Mouse (Mus musculus) hindbrain, embryonic 10.5 days (tissue): ENCODE results near the gene Ren1. TPM values are rescaled to one million over a fixed set of nuclear protein-coding genes. Genes with fewer than 3 reads are reported as not detected.

Experiments
- DNase-seq: peaks from one replicate; pipeline ENCODE4 v3.0.0-alpha.2; 2017; ENCODE audit warnings: low spot score
- H3K27ac ChIP-seq: fragments of 300-500 bp; sonication (generic); 2 replicates; pipeline ENCODE4 v1.5.1; 2016; ENCODE audit warnings: mild to moderate bottlenecking, moderate library complexity
- H3K27me3 ChIP-seq: fragments of 300-500 bp; sonication (generic); 2 replicates; pipeline ENCODE4 v1.6.1; 2016; ENCODE audit warnings: mild to moderate bottlenecking; ENCODE audit not compliant: poor library complexity, insufficient read depth, severe bottlenecking
- H3K36me3 ChIP-seq: fragments of 300-500 bp; sonication (generic); 2 replicates; pipeline ENCODE4 v1.6.1; 2016; ENCODE audit warnings: mild to moderate bottlenecking, moderate library complexity
- H3K4me1 ChIP-seq: fragments of 300-500 bp; sonication (generic); replicated peaks from 2 replicates; pipeline ENCODE4 v1.6.1; 2016; ENCODE audit warnings: mild to moderate bottlenecking
- H3K4me3 ChIP-seq: fragments of 300-500 bp; sonication (generic); 2 replicates; pipeline ENCODE4 v1.5.1; 2016; ENCODE audit warnings: mild to moderate bottlenecking, moderate library complexity
- H3K9me3 ChIP-seq: fragments of 300-500 bp; sonication (generic); 2 replicates; pipeline ENCODE4 v1.6.1; 2016; ENCODE audit warnings: mild to moderate bottlenecking, moderate library complexity
- WGBS: fragments of 180-500 bp; shearing (Covaris S2); methylation state at CpG from one replicate; pipeline ENCODE4 v1.1.7; 2016; 5-methylcytosine and 5-hydroxymethylcytosine counted together
- polyA plus RNA-seq: library from polyadenylated mRNA; unstranded; fragments of >200 nt; fragmentation: Nextera tagmentation; extraction: Ambion mirVana; gene quantifications from 2 replicates; pipeline ENCODE4 v1.2.1, GENCODE M21; 2016

Gene Ren1
- polyA plus RNA-seq, 1 experiment from 2014 or later = 0.37 TPM

GRCm38 (mm10) chr1:133367606-133368488 is 17.5 kb downstream of the Ren1 start:
- peak overlapping the region; percentile 7 for H3K4me3 ChIP-seq
- WGBS = 11% methylated on average over 11 of the region's 11 CpGs
- peaks cover 66% of the 10 kb centered on the region for H3K4me1 ChIP-seq
- peaks cover 44% of the 10 kb centered on the region for H3K27me3 ChIP-seq
- DNase-seq = peak; percentile 43
- H3K9me3 ChIP-seq = no peaks in the 10 kb centered on the region
- no peaks in the 10 kb centered on the region for H3K36me3 ChIP-seq
- peak overlapping the region; percentile 54 for H3K27ac ChIP-seq

- no peaks in the 10 kb centered on the region for H3K9me3 ChIP-seq
- WGBS = 53% methylated on average over 10 of the region's 10 CpGs
- H3K4me1 ChIP-seq = peaks cover 62% of the 10 kb centered on the region
- H3K4me3 ChIP-seq = no peak overlapping the region
- H3K27me3 ChIP-seq = peaks cover 38% of the 10 kb centered on the region
- peak overlapping the region; percentile 54; the same call in 1 of the 2 replicates for H3K27ac ChIP-seq
- no peak for DNase-seq
- H3K36me3 ChIP-seq = no peaks in the 10 kb centered on the region
Measured at GRCm38 (mm10) chr1:133368644-133369043, 18.3 kb downstream of the Ren1 start.

GRCm38 (mm10) chr1:133370352-133370751 is 20.0 kb downstream of the Ren1 start:
- Histone ChIP-seq H3K36me3 (no peaks in the 10 kb centered on the region), H3K27me3 (peaks cover 21% of the 10 kb centered on the region), H3K9me3 (no peaks in the 10 kb centered on the region), H3K4me1 (peaks cover 47% of the 10 kb centered on the region), H3K27ac (no peak overlapping the region), H3K4me3 (no peak overlapping the region)
- no peak for DNase-seq
- 84% methylated on average over 4 of the region's 4 CpGs for WGBS

- Histone ChIP-seq H3K4me3 (no peak overlapping the region), H3K27ac (no peak overlapping the region), H3K9me3 (no peaks in the 10 kb centered on the region), H3K27me3 (peaks cover 10% of the 10 kb centered on the region), H3K36me3 (no peaks in the 10 kb centered on the region), H3K4me1 (peaks cover 56% of the 10 kb centered on the region)
- WGBS = 84% methylated on average over 6 of the region's 6 CpGs
- no peak for DNase-seq
Measured at GRCm38 (mm10) chr1:133371431-133371830, 21.1 kb downstream of the Ren1 start.

GRCm38 (mm10) chr1:133372113-133372512 is 21.8 kb downstream of the Ren1 start:
- peak overlapping the region; percentile 64 for H3K27ac ChIP-seq
- WGBS = 73% methylated on average over 8 of the region's 8 CpGs
- peaks cover 55% of the 10 kb centered on the region for H3K4me1 ChIP-seq

GRCm38 (mm10) chr1:133375696-133376346 is 25.5 kb downstream of the Ren1 start:
- Histone ChIP-seq H3K4me3 (no peak overlapping the region), H3K27me3 (no peaks in the 10 kb centered on the region), H3K36me3 (no peaks in the 10 kb centered on the region), H3K9me3 (0 out of 2 replicates have a peak, but pooled peaks cover 3% of the 10 kb centered on the region), H3K27ac (peak overlapping the region; percentile 45), H3K4me1 (peaks cover 51% of the 10 kb centered on the region)
- WGBS = 71% methylated on average over 10 of the region's 10 CpGs
- no peak for DNase-seq

More at GRCm38 (mm10) chr1:133372113-133372512, 21.8 kb downstream of the Ren1 start:
- DNase-seq = no peak
- Histone ChIP-seq H3K4me3 (no peak overlapping the region), H3K36me3 (no peaks in the 10 kb centered on the region), H3K9me3 (0 out of 2 replicates have a peak, but pooled peaks cover under 1% of the 10 kb centered on the region), H3K27me3 (peaks cover 5% of the 10 kb centered on the region; the same call in 1 of the 2 replicates)

GRCm38 (mm10) chr1:133377547-133377946 is 27.2 kb downstream of the Ren1 start:
- peaks cover 43% of the 10 kb centered on the region for H3K4me1 ChIP-seq
- peaks cover 8% of the 10 kb centered on the region; the same call in 1 of the 2 replicates for H3K36me3 ChIP-seq
- DNase-seq = no peak
- H3K27ac ChIP-seq = no peak overlapping the region
- no peaks in the 10 kb centered on the region for H3K27me3 ChIP-seq
- 0 out of 2 replicates have a peak, but pooled peaks cover 3% of the 10 kb centered on the region for H3K9me3 ChIP-seq
- 92% methylated on average over 5 of the region's 5 CpGs for WGBS
- no peak overlapping the region for H3K4me3 ChIP-seq

- Histone ChIP-seq H3K4me1 (peaks cover 49% of the 10 kb centered on the region), H3K4me3 (no peak overlapping the region), H3K27me3 (no peaks in the 10 kb centered on the region), H3K36me3 (peaks cover 26% of the 10 kb centered on the region), H3K27ac (peak overlapping the region; percentile 24), H3K9me3 (0 out of 2 replicates have a peak, but pooled peaks cover 3% of the 10 kb centered on the region)
- no peak for DNase-seq
- WGBS = 58% methylated on average over 10 of the region's 10 CpGs
Measured at GRCm38 (mm10) chr1:133379254-133379985, 29.1 kb downstream of the Ren1 start.

GRCm38 (mm10) chr1:133379986-133380320 is 29.6 kb downstream of the Ren1 start:
- Histone ChIP-seq H3K4me1 (peaks cover 49% of the 10 kb centered on the region), H3K36me3 (peaks cover 32% of the 10 kb centered on the region), H3K4me3 (no peak overlapping the region), H3K9me3 (0 out of 2 replicates have a peak, but pooled peaks cover 3% of the 10 kb centered on the region), H3K27ac (peak overlapping the region; percentile 24; the same call in 1 of the 2 replicates), H3K27me3 (no peaks in the 10 kb centered on the region)
- no peak for DNase-seq
- WGBS = 72% methylated on average over 3 of the region's 3 CpGs

- H3K36me3 ChIP-seq = peaks cover 37% of the 10 kb centered on the region
- no peak overlapping the region for H3K4me3 ChIP-seq
- 0 out of 2 replicates have a peak, but pooled peaks cover 3% of the 10 kb centered on the region for H3K9me3 ChIP-seq
- peaks cover 53% of the 10 kb centered on the region for H3K4me1 ChIP-seq
- WGBS = 77% methylated on average over 14 of the region's 14 CpGs
- H3K27ac ChIP-seq = no peak overlapping the region
- DNase-seq = peak; percentile 33
- no peaks in the 10 kb centered on the region for H3K27me3 ChIP-seq
Measured at GRCm38 (mm10) chr1:133380347-133381065, 30.2 kb downstream of the Ren1 start.

- Histone ChIP-seq H3K36me3 (peaks cover 52% of the 10 kb centered on the region), H3K27me3 (no peaks in the 10 kb centered on the region), H3K9me3 (0 out of 2 replicates have a peak, but pooled peaks cover 3% of the 10 kb centered on the region), H3K27ac (peak overlapping the region; percentile 84), H3K4me1 (peaks cover 55% of the 10 kb centered on the region), H3K4me3 (no peak overlapping the region)
- DNase-seq = peak; percentile 89
- WGBS = 8% methylated on average over 9 of the region's 9 CpGs
Measured at GRCm38 (mm10) chr1:133382008-133382407, 31.7 kb downstream of the Ren1 start.
